Mouse (Mus musculus) Muller cell, postnatal 12 days (primary cell): ENCODE measurements around the gene Gm2696.
"Not testable (repeated sequence)": the region's sequence is repeated elsewhere in the genome, so short reads cannot be mapped to it uniquely, and the experiment has no call there.

Source experiments
- DNase-seq: peaks from one replicate; pipeline ENCODE4 v3.0.0-alpha.2; 2015; ENCODE audit errors: inconsistent ontology term

Gm2696 gene

DNA sequence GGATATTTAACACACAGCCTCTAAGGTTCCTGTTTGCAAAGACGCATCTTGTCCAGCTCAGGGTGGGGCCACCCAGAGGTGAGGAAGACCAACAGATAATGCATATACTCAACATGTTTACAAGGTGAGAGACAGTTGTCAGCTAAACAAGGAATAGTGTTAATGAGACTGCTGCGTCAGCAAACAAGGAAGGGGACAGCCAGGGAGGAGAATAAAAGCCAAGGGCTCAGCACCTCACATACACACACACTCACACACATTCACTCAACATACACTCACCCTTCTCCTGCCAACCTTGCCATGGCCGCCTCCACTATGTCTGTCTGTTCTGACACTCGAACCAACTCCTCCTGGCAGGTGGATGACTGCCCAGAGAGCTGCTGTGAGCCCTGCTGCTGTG is at the start of gene Gm2696:
Gene Gm2696, plus strand, starts transcription at position 301 of the 400 bp plus-strand sequence.
- DNase-seq = no peak

DNA sequence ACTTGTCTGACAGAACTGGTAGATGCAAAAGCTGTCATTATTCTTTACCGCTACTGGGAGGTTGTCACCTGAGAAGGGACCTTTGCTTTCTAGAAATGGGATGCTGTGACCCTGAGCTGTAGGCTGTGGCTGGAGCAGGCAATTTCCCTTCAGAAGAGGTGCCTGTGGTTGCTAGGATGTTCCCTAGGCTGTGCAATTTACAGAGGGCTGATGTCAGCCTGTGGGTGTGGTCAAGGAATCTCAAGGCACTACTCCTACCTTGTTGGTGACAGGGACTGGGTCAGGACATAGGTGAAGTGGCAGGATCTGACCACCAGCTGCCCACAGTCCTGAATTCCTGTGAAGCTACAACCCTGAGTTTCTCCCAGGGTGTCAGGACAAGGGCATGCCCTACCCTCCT is 44.8 kb upstream of the Gm2696 start:
- DNase-seq = no peak

DNA sequence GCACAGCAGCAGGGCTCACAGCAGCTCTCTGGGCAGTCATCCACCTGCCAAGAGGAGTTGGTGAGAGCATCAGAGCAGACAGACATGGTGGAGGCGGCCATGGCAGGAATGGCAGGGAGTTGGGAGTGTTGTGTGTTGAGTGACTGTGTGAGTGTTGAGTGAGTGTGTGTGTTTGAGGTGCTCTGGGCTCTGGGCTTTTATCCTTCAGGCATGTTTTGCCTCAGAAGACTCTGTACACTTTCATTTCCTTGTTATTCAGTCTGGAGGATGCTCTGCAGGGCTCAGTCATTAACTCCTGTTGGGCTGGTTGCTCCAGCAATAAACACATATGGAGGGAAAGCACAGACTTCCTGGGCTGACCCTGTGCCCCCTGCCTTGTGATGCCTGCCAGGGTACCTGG is 43.3 kb upstream of the Gm2696 start, which contains the start of gene Gm3238:
Gene Gm3238, minus strand, starts transcription at position 101 of the 400 bp plus-strand sequence.
- not testable (repeated sequence) for DNase-seq

DNA sequence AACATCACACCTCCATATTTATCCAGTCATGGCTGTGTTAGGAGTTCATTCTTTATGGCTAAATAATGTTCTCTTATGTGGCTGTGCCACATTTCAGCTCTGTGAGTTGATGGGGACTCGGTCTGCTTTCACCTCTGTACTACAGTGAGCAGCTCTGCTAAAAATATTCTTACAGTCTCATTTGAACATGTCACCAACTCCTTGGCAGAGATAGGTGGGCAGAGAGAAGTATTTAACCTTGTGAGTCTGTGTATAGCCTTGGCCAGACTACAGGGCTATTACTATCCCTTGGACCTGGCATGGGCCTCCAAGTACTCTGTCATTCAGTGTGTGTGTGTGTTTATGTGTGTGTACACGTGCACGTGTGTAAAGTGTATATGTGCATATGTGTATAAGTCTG is 42.3 kb upstream of the Gm2696 start:
- DNase-seq = not testable (repeated sequence)

DNA sequence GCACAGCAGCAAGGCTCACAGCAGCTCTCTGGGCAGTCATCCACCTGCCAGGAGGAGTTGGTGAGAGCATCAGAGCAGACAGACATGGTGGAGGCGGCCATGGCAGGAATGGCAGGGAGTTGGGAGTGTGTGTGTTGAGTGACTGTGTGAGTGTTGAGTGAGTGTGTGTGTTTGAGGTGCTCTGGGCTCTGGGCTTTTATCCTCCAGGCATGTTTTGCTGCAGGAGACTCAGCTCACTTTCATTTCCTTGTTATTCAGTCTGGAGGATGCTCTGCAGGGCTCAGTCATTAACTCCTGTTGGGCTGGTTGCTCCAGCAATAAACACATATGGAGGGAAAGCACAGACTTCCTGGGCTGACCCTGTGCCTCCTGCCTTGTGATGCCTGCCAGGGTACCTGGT is 37.6 kb upstream of the Gm2696 start, which contains the start of gene Gm7138:
Gene Gm7138, minus strand, starts transcription at position 101 of the 400 bp plus-strand sequence.
- DNase-seq = not testable (repeated sequence)

DNA sequence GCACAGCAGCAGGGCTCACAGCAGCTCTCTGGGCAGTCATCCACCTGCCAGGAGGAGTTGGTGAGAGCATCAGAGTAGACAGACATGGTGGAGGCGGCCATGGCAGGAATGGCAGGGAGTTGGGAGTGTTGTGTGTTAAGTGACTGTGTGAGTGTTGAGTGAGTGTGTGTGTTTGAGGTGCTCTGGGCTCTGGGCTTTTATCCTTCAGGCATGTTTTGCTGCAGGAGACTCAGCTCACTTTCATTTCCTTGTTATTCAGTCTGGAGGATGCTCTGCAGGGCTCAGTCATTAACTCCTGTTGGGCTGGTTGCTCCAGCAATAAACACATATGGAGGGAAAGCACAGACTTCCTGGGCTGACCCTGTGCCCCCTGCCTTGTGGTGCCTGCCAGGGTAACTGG is 32.0 kb upstream of the Gm2696 start, which contains the start of gene Gm3250:
Gene Gm3250, minus strand, starts transcription at position 101 of the 400 bp plus-strand sequence.
- not testable (repeated sequence) for DNase-seq

DNA sequence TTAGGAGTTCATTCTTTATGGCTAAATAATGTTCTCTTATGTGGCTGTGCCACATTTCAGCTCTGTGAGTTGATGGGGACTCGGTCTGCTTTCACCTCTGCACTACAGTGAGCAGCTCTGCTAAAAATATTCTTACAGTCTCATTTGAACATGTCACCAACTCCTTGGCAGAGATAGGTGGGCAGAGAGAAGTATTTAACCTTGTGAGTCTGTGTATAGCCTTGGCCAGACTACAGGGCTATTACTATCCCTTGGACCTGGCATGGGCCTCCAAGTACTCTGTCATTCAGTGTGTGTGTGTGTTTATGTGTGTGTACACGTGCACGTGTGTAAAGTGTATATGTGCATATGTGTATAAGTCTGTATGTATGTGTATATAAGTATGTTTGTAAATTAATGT is 31.1 kb upstream of the Gm2696 start:
- not testable (repeated sequence) for DNase-seq

DNA sequence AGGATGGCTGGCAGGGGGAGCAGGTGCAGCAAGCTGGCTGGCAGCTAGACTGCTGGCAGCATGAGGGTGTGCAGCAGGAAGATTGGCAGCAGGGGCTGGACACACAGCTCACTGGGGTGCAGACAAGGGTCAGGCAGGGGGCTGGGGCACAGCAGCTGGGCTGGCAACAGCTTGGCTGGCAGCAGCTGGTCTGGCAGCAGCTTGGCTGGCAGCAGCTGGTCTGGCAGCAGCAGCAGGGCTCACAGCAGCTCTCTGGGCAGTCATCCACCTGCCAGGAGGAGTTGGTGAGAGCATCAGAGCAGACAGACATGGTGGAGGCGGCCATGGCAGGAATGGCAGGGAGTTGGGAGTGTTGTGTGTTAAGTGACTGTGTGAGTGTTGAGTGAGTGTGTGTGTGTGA is 26.6 kb upstream of the Gm2696 start, which contains the start of gene Gm7137:
Gene Gm7137, minus strand, starts transcription at position 325 of the 400 bp plus-strand sequence.
- not testable (repeated sequence) for DNase-seq

DNA sequence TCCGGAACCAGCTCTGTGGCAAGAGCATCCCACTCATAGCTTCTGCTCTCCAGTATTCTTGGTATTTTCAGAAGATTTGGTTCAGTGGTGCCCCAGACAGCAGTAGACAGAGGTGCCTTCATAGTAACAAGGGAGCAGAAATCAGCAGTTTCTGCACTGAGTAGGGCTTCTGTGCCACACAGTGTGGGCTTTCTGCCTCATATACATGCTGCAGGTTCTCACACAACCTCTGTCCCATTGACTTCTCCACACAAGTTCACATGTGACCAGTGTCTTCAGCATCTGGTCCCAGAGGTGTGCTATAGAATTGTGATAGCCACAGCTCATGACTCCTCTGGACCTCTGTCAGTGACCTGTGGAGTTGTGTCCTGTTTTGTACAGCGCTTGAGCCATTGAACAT is 25.9 kb upstream of the Gm2696 start:
- DNase-seq = no peak

DNA sequence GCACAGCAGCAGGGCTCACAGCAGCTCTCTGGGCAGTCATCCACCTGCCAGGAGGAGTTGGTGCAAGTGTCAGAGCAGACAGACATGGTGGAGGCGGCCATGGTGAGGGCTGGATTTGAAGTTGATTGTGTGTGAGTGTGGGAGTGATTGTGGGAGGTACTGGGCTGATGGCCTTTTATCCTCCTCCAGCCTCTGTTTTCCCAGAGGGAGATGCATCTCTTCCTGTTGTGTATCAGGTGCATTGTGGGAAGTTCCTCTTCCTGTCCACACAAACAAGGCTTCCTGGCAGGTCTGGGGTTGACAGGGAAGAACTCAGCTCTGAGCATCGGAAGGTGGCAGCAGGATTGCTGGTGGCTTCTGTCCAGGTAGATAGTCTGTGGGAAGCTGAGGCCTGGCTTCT is 19.5 kb upstream of the Gm2696 start, which contains the start of gene Gm9639:
Gene Gm9639, minus strand, starts transcription at position 101 of the 400 bp plus-strand sequence.
- DNase-seq = no peak

DNA sequence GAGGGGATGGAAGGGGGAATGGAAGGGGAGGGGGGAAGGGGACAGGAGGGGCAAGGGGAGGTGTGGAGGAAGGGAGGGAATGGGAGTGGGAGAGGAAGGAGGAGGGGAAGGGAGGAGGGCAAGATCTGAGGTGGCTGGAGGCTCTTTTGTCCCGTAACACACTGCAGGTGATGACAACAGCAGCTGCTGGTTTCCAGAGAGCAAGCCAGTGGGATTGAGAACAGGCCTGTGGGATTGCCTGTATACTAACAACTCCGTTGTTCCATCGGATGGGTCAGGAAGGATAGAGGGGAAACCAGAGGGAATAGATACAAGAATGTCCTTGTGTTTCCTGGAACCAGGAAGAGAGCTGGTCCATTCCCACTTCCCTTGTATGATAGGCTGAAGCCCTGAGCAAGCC is 16.8 kb upstream of the Gm2696 start:
- DNase-seq = no peak

DNA sequence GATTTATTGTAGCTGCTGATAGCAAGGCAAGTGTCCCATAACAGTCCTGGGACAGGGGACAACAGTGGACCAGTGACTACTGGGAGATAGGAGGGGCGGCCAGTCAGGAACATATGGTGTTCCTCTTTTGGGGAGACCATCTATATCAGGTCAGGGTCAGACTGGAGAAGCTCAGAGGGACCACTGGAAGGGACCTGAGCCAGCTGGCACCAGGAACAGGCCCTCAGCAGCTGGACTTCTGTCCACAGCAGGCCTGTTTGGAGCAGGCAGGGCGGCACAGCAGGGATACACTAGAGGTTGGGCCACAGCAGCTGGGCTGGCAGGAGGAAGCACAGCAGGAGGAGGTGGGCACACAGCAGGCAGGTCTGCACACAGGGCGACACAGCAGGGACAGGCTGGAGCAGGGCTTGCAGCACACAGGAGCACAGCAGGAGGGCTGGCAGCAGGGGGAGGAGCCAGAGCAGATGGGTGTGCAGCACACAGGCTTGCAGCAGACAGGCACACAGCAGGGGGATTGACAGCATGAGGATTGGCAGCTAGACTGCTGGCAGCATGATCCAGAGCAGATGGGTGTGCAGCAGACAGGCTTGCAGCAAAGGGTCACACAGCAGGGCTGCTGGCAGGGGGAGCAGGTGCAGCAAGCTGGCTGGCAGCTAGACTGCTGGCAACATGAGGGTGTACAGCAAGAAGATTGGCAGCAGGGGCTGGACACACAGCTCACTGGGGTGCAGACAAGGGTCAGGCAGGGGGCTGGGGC is 16.1 kb upstream of the Gm2696 start:
- not testable (repeated sequence) for DNase-seq

DNA sequence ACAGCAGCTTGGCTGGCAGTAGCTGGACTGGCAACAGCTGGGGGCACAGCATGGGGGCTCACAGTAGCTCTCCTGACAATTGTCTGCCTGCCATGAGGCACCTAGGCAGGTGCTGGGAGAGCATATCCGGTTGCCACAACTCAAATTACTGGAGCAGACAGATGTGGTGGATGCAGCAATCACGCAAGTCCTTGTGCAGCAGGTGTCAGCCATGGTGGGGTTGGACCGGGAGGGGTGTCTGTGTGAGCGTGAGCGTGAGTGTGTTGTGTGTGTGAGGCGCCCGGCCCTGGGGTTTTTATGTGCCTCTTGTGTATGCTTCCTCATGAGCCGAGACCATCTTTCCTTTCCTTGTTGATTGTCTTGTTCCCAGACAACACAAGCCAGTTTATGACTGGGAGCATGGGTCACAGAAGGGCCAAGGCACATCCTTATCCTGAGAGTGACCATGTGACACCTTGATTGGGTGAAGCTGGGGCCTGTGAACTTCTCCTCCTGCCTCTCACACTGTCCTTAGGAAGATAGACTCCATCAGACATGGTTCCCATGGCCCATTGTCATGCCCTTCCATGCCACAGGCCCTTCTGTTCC is 15.5 kb upstream of the Gm2696 start, which contains the start of gene Gm19668:
Gene Gm19668, minus strand, starts transcription at position 213 of the 588 bp plus-strand sequence.
- no peak for DNase-seq

DNA sequence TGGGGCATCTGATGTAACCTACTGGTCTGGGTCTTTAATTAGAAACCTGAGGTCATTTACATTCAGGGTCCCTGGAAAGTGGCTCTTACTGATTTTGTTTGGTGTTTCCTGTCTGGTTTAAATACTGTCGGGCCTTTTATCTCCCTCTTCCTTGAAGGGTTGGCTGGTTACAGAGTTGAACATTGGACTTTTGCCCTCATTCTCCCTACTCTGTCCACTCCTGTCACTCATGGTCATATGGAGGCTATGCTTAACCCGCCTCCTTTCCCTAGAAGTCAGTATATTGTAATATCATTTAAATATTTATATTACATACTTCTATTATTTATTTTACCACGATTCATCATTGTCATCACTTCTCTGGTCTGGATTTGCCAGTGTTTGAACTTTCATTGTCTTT is 10.4 kb upstream of the Gm2696 start:
- no peak for DNase-seq

DNA sequence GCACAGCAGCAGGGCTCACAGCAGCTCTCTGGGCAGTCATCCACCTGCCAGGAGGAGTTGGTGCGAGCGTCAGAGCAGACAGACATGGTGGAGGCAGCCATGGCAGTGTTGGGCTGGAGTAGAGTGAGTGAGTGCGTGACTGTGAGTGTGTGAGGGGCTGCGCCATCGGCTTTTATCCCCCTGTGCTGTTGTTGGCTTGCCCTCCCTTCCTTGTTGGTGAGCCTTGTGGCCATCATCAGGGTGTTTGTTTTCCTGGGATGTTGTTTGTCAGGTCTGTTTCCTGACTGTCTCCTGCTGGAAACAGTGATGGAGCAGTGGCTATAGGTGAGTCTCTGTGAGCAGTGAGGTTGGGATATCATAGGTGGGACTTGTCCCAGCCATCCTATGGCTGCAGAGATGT is 2.7 kb upstream of the Gm2696 start, which contains the start of gene Gm9507:
Gene Gm9507, minus strand, starts transcription at position 101 of the 400 bp plus-strand sequence.
- no peak for DNase-seq

DNA sequence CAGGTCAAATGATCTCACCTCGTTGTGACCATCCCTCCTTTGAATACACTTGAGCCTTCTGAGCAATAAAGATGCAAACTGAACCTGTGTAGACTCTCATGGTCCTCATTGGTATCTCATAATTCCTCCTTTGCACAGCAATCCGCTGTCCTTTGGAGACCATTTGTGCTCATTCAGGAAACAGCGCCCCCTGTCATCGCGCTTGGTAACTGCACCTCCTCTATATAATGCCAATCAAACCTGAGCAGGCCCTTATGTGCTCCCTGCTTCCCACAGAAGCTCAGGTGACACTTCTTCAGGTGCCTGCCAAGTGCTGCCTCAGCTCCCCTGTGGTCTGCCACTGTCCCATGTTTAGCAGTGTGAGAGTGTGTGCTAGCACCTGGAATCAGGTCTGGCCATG is 1.0 kb downstream of the Gm2696 start:
- no peak for DNase-seq

DNA sequence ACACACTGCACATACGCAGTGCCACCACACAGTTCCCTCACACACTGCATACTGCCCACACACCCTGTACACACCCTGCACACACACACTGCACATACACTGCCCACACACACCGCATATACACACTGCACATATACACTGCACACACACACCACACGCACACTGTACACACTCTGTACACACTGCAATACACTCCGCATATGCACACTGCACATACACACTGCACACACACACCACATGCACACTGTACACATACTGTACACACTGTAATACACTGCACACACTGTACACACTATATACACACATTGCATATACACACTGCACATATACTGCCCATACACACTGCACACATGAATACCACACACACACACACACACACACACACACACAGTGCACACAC is 4.0 kb downstream of the Gm2696 start:
- DNase-seq = no peak

DNA sequence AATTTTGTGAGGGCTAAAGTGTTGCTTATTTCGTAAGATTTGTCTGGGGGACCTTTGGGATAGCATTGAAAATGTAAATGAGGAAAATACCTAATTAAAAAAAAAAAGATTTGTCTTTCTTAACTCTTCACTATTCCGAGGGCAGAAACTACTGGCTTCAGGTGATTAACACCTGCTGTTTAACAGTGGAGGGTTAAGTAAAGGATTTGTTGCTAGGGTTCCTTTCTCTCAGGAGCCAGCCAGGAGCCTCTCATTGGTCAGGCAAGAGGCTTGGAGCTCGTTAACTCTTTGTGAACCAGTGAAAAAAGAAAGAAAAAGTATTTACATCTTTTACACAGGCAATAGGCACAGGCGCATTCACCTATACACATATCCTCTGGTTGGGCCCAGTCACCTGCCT is 4.7 kb downstream of the Gm2696 start:
- DNase-seq = no peak

DNA sequence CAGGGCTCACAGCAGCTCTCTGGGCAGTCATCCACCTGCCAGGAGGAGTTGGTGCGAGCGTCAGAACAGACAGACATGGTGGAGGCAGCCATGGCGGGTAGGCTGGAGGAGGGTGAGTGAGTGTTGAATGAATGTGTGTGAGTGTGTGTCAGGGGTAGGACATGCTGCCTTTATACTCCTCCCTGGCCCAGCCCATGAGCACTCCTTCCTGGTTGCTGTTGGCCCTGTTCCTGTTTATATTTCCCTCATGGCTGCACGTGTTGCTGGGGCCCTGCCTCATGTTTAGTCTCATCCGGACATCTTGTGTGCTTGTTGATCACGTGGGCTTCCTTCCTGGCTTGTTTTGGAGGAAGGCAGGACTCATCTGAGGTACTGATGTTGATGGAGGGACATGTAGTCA is 12.5 kb downstream of the Gm2696 start, which contains the start of gene Krtap10-4:
Gene Krtap10-4, minus strand, starts transcription at position 145 of the 400 bp plus-strand sequence.
- no peak for DNase-seq

DNA sequence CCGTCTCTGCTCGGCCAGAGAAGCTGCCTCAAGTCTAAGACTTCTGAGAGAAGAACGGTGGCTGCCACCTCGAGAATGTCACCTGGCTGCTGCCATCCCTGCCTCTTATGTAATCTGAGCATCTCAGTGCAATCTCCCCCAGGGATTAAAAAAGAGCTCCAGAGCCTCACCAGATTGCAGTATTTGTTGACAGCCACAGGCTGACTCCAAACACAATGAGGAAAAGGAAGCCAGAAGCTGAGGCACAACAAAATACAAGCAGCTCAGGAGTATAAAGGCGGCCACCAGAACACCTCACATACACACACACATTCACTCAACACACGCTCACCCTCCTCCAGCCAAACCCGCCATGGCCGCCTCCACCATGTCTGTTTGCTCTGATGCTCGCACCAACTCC is 21.2 kb downstream of the Gm2696 start, which contains the start of gene Krtap10-10:
Gene Krtap10-10, plus strand, starts transcription at position 301 of the 400 bp plus-strand sequence.
- no peak for DNase-seq

DNA sequence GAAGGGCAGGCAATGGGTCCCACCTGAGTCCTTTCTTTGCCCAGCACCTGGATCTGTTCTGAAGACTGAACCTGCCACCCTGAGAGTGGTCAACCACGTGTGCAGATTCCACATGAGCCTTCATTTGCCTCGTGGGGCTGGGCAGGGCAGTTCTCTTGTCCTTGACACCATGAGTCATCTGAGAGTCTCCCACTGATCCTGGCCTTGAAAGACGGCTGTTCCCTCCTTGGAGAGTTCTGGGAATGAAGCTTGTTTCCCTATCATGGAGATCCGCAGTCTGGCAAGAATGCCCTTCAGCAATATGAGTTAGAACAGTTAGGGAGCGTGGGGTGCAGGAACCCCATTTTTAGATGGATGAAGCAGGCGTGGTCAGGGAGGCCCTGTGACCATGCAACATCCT is 24.5 kb downstream of the Gm2696 start:
- no peak for DNase-seq

DNA sequence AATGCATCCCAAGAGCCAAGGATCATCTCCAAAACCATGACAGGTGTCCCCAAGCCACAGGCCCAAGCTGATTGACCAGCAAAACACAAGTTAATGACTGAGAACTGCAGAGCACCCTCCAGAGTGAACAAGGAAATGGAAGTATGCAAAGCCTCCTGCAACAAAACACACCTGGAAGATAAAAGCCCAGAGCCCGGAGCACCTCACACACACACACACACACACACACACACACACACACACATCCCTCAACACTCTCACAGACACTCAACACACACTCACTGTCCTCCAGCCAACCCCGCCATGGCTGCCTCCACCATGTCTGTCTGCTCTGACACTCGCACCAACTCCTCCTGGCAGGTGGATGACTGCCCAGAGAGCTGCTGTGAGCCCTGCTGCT is 32.0 kb downstream of the Gm2696 start, which contains the start of gene Gm36176:
Gene Gm36176, plus strand, starts transcription at position 301 of the 400 bp plus-strand sequence.
- no peak for DNase-seq
